Mouse (Mus musculus) hindbrain, embryonic 11.5 days (tissue): ENCODE data around the gene Hrct1. TPM values are rescaled to one million over a fixed set of nuclear protein-coding genes. Genes with fewer than 3 reads are reported as not detected.

ENCODE experiments used
- ATAC-seq: fragments of 200-750 bp; cut with Nextera tagmentation; 2 replicates; pipeline ENCODE4 v1.8.0; 2017; ENCODE audit warnings: mild to moderate bottlenecking, moderate TSS enrichment, moderate library complexity; ENCODE audit not compliant: low FRiP score
- DNase-seq: peaks from one replicate; pipeline ENCODE4 v3.0.0-alpha.2; 2015; ENCODE audit warnings: low spot score
- H3K27ac ChIP-seq: fragments of 300-500 bp; sonication (generic); 2 replicates; pipeline ENCODE4 v1.5.1; 2014; ENCODE audit warnings: mild to moderate bottlenecking, low read depth, low read length
- H3K27me3 ChIP-seq: fragments of 300-500 bp; sonication (generic); 2 replicates; pipeline ENCODE4 v1.6.1; 2014; ENCODE audit warnings: mild to moderate bottlenecking, low read length, moderate library complexity, mixed read lengths; ENCODE audit not compliant: control insufficient read depth, insufficient read depth
- H3K36me3 ChIP-seq: fragments of 300-500 bp; sonication (generic); 2 replicates; pipeline ENCODE4 v1.6.1; 2014; ENCODE audit warnings: mild to moderate bottlenecking, low read length, moderate library complexity, mixed read lengths; ENCODE audit not compliant: control insufficient read depth, insufficient read depth
- H3K4me1 ChIP-seq: fragments of 300-500 bp; sonication (generic); replicated peaks from 2 replicates; pipeline ENCODE4 v1.6.1; 2014; ENCODE audit warnings: low read length, mixed read lengths; ENCODE audit not compliant: control insufficient read depth, insufficient read depth
- H3K4me2 ChIP-seq: fragments of 300-500 bp; sonication (generic); replicated peaks from 2 replicates; pipeline ENCODE4 v1.6.1; 2014; ENCODE audit warnings: mild to moderate bottlenecking, low read depth, low read length
- H3K4me3 ChIP-seq: fragments of 300-500 bp; sonication (generic); 2 replicates; pipeline ENCODE4 v1.5.1; 2014; ENCODE audit warnings: low read depth, low read length
- H3K9ac ChIP-seq: fragments of 300-500 bp; sonication (generic); 2 replicates; pipeline ENCODE4 v1.6.1; 2014; ENCODE audit warnings: low read depth, low read length
- H3K9me3 ChIP-seq: fragments of 300-500 bp; sonication (generic); 2 replicates; pipeline ENCODE4 v1.6.1; 2016; ENCODE audit warnings: low read length; ENCODE audit not compliant: control insufficient read depth
- WGBS: fragments of 180-500 bp; shearing (Covaris S2); extraction: QIAGEN DNeasy Blood & Tissue Kit; methylation state at CpG from one replicate; pipeline ENCODE4 v1.1.7; 2014; 5-methylcytosine and 5-hydroxymethylcytosine counted together
- polyA plus RNA-seq: library from polyadenylated mRNA; unstranded; fragments of >200 nt; fragmentation: Nextera tagmentation; extraction: Ambion mirVana; gene quantifications from 2 replicates; pipeline ENCODE4 v1.2.1, GENCODE M21; 2014

Hrct1 gene
- polyA plus RNA-seq, 1 experiment from 2014 or later: 0.19 TPM

- ATAC-seq: no peak
- WGBS: 86% methylated on average over 5 of the region's 5 CpGs
- H3K27me3 ChIP-seq: no peaks in the 10 kb centered on the region
- H3K4me3 ChIP-seq: no peak overlapping the region
- H3K9ac ChIP-seq: no peak overlapping the region
- H3K4me1 ChIP-seq: no peaks in the 10 kb centered on the region
- H3K9me3 ChIP-seq: no peaks in the 10 kb centered on the region
- no peaks in the 10 kb centered on the region for H3K36me3 ChIP-seq
- DNase-seq: no peak
- H3K4me2 ChIP-seq: no peak overlapping the region
- no peak overlapping the region for H3K27ac ChIP-seq
These were observed 6.2 kb downstream of the Hrct1 start for GRCm38 (mm10) chr4:43733186-43733585.

GRCm38 (mm10) chr4:43737144-43737543 lies 10.2 kb downstream of the Hrct1 start:
- ATAC-seq: no peak
- H3K4me3 ChIP-seq: no peak overlapping the region
- H3K36me3 ChIP-seq: no peaks in the 10 kb centered on the region
- no peak overlapping the region for H3K4me2 ChIP-seq
- H3K9me3 ChIP-seq: no peaks in the 10 kb centered on the region
- no peak overlapping the region for H3K27ac ChIP-seq
- DNase-seq: no peak
- no peaks in the 10 kb centered on the region for H3K4me1 ChIP-seq
- 58% methylated on average over 6 of the region's 6 CpGs for WGBS
- H3K9ac ChIP-seq: no peak overlapping the region
- H3K27me3 ChIP-seq: no peaks in the 10 kb centered on the region

GRCm38 (mm10) chr4:43738989-43739674 lies 12.1 kb downstream of the Hrct1 start:
- DNase-seq: no peak
- ATAC-seq: no peak
- no peak overlapping the region for H3K4me2 ChIP-seq
- WGBS: 79% methylated on average over 8 of the region's 8 CpGs
- no peak overlapping the region for H3K9ac ChIP-seq
- no peaks in the 10 kb centered on the region for H3K36me3 ChIP-seq
- no peaks in the 10 kb centered on the region for H3K27me3 ChIP-seq
- no peaks in the 10 kb centered on the region for H3K9me3 ChIP-seq
- H3K4me3 ChIP-seq: no peak overlapping the region
- H3K27ac ChIP-seq: no peak overlapping the region
- no peaks in the 10 kb centered on the region for H3K4me1 ChIP-seq

- ATAC-seq: no peak
- H3K27me3 ChIP-seq: no peaks in the 10 kb centered on the region
These were observed 14.5 kb downstream of the Hrct1 start for GRCm38 (mm10) chr4:43741526-43741925.

GRCm38 (mm10) chr4:43742637-43743036 lies 15.6 kb downstream of the Hrct1 start:
- H3K9ac ChIP-seq: no peak overlapping the region
- no peak for DNase-seq
- no peaks in the 10 kb centered on the region for H3K4me1 ChIP-seq

More at GRCm38 (mm10) chr4:43741526-43741925, 14.5 kb downstream of the Hrct1 start:
- Histone ChIP-seq H3K9ac (no peak overlapping the region), H3K4me3 (no peak overlapping the region), H3K9me3 (no peaks in the 10 kb centered on the region), H3K27ac (no peak overlapping the region), H3K36me3 (no peaks in the 10 kb centered on the region), H3K4me2 (no peak overlapping the region), H3K4me1 (no peaks in the 10 kb centered on the region)
- DNase-seq: no peak
- WGBS: 65% methylated on average over 5 of the region's 5 CpGs

GRCm38 (mm10) chr4:43743099-43743498 lies 16.1 kb downstream of the Hrct1 start:
- Histone ChIP-seq H3K36me3 (no peaks in the 10 kb centered on the region), H3K27ac (no peak overlapping the region), H3K27me3 (no peaks in the 10 kb centered on the region), H3K4me3 (no peak overlapping the region), H3K9ac (no peak overlapping the region), H3K9me3 (no peaks in the 10 kb centered on the region), H3K4me2 (no peak overlapping the region), H3K4me1 (no peaks in the 10 kb centered on the region)
- DNase-seq (no peak), ATAC-seq (no peak)
- 63% methylated on average over 1 of the region's 1 CpGs for WGBS

More at GRCm38 (mm10) chr4:43742637-43743036, 15.6 kb downstream of the Hrct1 start:
- no peak overlapping the region for H3K4me3 ChIP-seq
- H3K4me2 ChIP-seq: no peak overlapping the region
- H3K27me3 ChIP-seq: no peaks in the 10 kb centered on the region
- H3K27ac ChIP-seq: no peak overlapping the region
- WGBS: 40% methylated on average over 4 of the region's 4 CpGs
- no peak for ATAC-seq
- H3K36me3 ChIP-seq: no peaks in the 10 kb centered on the region
- no peaks in the 10 kb centered on the region for H3K9me3 ChIP-seq

- H3K9ac ChIP-seq: no peak overlapping the region
- no peak overlapping the region for H3K4me2 ChIP-seq
- no peaks in the 10 kb centered on the region for H3K27me3 ChIP-seq
- H3K4me1 ChIP-seq: no peaks in the 10 kb centered on the region
- 23% methylated on average over 6 of the region's 6 CpGs for WGBS
- H3K27ac ChIP-seq: no peak overlapping the region
- H3K36me3 ChIP-seq: no peaks in the 10 kb centered on the region
- H3K9me3 ChIP-seq: no peaks in the 10 kb centered on the region
- no peak overlapping the region for H3K4me3 ChIP-seq
- DNase-seq: peak; percentile 61
- ATAC-seq: no peak
These were observed 18.2 kb downstream of the Hrct1 start for GRCm38 (mm10) chr4:43745187-43745586.

GRCm38 (mm10) chr4:43757213-43757612 lies 30.2 kb downstream of the Hrct1 start:
- Histone ChIP-seq H3K4me1 (no peaks in the 10 kb centered on the region), H3K27me3 (no peaks in the 10 kb centered on the region), H3K36me3 (no peaks in the 10 kb centered on the region), H3K4me3 (no peak overlapping the region), H3K9ac (no peak overlapping the region), H3K27ac (no peak overlapping the region), H3K4me2 (no peak overlapping the region), H3K9me3 (no peaks in the 10 kb centered on the region)
- WGBS: 82% methylated on average over 6 of the region's 6 CpGs
- no peak for ATAC-seq
- no peak for DNase-seq
